Mouse (Mus musculus) spleen, adult 18-20 months (tissue): ENCODE results near the gene Arhgef7.

Experiments
- DNase-seq, 2 experiments: peaks; one replicate each; pipeline ENCODE4 v3.0.0; 2022; ENCODE audit warnings: mixed read lengths in 2 of 2

Arhgef7 gene

GRCm38 (mm10) chr8:11727651-11728481, at the start of gene Arhgef7:
TSS of gene Arhgef7 (plus strand) at chr8:11727721.
- no peak for DNase-seq

- DNase-seq: no peak
These were observed 43.0 kb upstream of the Arhgef7 start for GRCm38 (mm10) chr8:11684558-11684957.

- DNase-seq: no peak
These were observed 40.3 kb upstream of the Arhgef7 start for GRCm38 (mm10) chr8:11687251-11687650.

- DNase-seq: no peak
These were observed 37.6 kb upstream of the Arhgef7 start for GRCm38 (mm10) chr8:11689945-11690344.

GRCm38 (mm10) chr8:11691284-11691683, 36.2 kb upstream of the Arhgef7 start:
- DNase-seq: no peak

- DNase-seq: no peak
These were observed 35.8 kb upstream of the Arhgef7 start for GRCm38 (mm10) chr8:11691761-11692160.

GRCm38 (mm10) chr8:11692455-11692854, 35.1 kb upstream of the Arhgef7 start:
- DNase-seq: no peak

GRCm38 (mm10) chr8:11693972-11694371, 33.5 kb upstream of the Arhgef7 start:
- DNase-seq: no peak

GRCm38 (mm10) chr8:11696176-11696575, 31.3 kb upstream of the Arhgef7 start:
- no peak for DNase-seq

GRCm38 (mm10) chr8:11697467-11697866, 30.1 kb upstream of the Arhgef7 start:
- DNase-seq: no peak

- no peak for DNase-seq
These were observed 28.0 kb upstream of the Arhgef7 start for GRCm38 (mm10) chr8:11699442-11700001.

GRCm38 (mm10) chr8:11700060-11701032, 27.2 kb upstream of the Arhgef7 start:
- DNase-seq: peak; percentile 25 to 61

GRCm38 (mm10) chr8:11701033-11701362, 26.5 kb upstream of the Arhgef7 start, which contains the start of gene 1700016D06Rik:
TSS of gene 1700016D06Rik (minus strand) at chr8:11701063.
- DNase-seq: no peak

GRCm38 (mm10) chr8:11701428-11701827, 26.1 kb upstream of the Arhgef7 start:
- DNase-seq: no peak

- DNase-seq: no peak
These were observed 23.7 kb upstream of the Arhgef7 start for GRCm38 (mm10) chr8:11703789-11704188.

GRCm38 (mm10) chr8:11704716-11705420, 22.7 kb upstream of the Arhgef7 start:
- DNase-seq: no peak

GRCm38 (mm10) chr8:11705818-11706217, 21.7 kb upstream of the Arhgef7 start:
- DNase-seq: no peak

GRCm38 (mm10) chr8:11707701-11708100, 19.8 kb upstream of the Arhgef7 start:
- DNase-seq: no peak

GRCm38 (mm10) chr8:11708815-11709214, 18.7 kb upstream of the Arhgef7 start:
- DNase-seq: no peak

- DNase-seq: no peak
These were observed 18.0 kb upstream of the Arhgef7 start for GRCm38 (mm10) chr8:11709542-11709941.

GRCm38 (mm10) chr8:11710415-11710814, 17.1 kb upstream of the Arhgef7 start:
- DNase-seq: no peak

- DNase-seq: no peak
These were observed 15.3 kb upstream of the Arhgef7 start for GRCm38 (mm10) chr8:11712244-11712643.

- DNase-seq: no peak
These were observed 10.3 kb upstream of the Arhgef7 start for GRCm38 (mm10) chr8:11717194-11717593.
